ENCODE assay signal across 8 mouse cellular contexts in genomic region chr7:45277136-45277760, GRCm38 (mm10). TPM values are rescaled to one million over a fixed set of nuclear protein-coding genes. Genes with fewer than 3 reads are reported as not detected.
A peak's percentile ranks its signal among the peaks of the same experiment; 100 is the strongest.
DNase-seq lines count a peak whose midpoint lies in the region; ATAC-seq and TF ChIP-seq lines count a peak whose summit lies in the region.

Gene Slc6a21, plus strand, starts transcription at chr7:45277513.

- H3K9me3 ChIP-seq in MEL (replicated peaks; ENCODE audit: insufficient read depth, low read length): no peaks in the 10 kb centered on the region

- H3K4me1 ChIP-seq in MEL (ENCODE audit: control insufficient read depth in 1 of 2, insufficient read depth in 2 of 2, low read length in 2 of 2): peaks cover 0 to 3% of the 10 kb centered on the region in 2 experiments; a peak in 1 of 4 replicates
- no peaks in the 10 kb centered on the region for H3K4me1 ChIP-seq in cerebellum, adult 2 months (ENCODE audit: control insufficient read depth, insufficient read depth, low read length)

- peak; percentile 74 for TF ChIP-seq RAD21 in MEL (IDR thresholded peaks at IDR 0.05; ENCODE audit: low read depth, low read length)

- no peak for TF ChIP-seq EP300 in MEL (IDR thresholded peaks at IDR 0.05; ENCODE audit: low read depth in 1 of 2, low read length in 2 of 2)

- H3K27ac ChIP-seq in MEL (ENCODE audit: control insufficient read depth, low read depth, low read length): no peak within 1 kb of the TSS
- H3K27ac ChIP-seq in cerebellum, adult 2 months (ENCODE audit: insufficient read depth, low read length): no peak within 1 kb of the TSS

- peaks cover 0 to 4% of the 10 kb centered on the region in 2 experiments; a peak in 2 of 4 replicates for H3K27me3 ChIP-seq in MEL (ENCODE audit: control insufficient read depth in 1 of 2, insufficient read depth in 2 of 2, low read length in 2 of 2)
- H3K27me3 ChIP-seq in cerebellum, adult 2 months (ENCODE audit: control insufficient read depth, insufficient read depth, low read length): no peaks in the 10 kb centered on the region

- peak; percentile 49 to 65; a peak in 2 of 4 replicates for ATAC-seq in hematopoietic stem cell, adult 5-6 weeks (replicated peaks in 1 of 2; ENCODE audit: insufficient read depth in 1 of 2, low FRiP score in 2 of 2, low TSS enrichment in 1 of 2, low read depth in 1 of 2, poor library complexity in 2 of 2, severe bottlenecking in 2 of 2)

- TF ChIP-seq POLR2A in MEL (IDR thresholded peaks at IDR 0.05; ENCODE audit: control insufficient read depth in 1 of 2, insufficient read depth in 1 of 2, low read depth in 1 of 2, low read length in 2 of 2, poor library complexity in 1 of 2): no peak
- TF ChIP-seq POLR2A in cerebellum, adult 2 months (IDR thresholded peaks at IDR 0.05; ENCODE audit: borderline replicate concordance, insufficient read depth, low read length): no peak

- DNase-seq in MEL (ENCODE audit: low read depth, low spot score): peak; percentile 77
- DNase-seq in cerebellum, adult 2 months: peak; percentile 66 to 85
- DNase-seq in forelimb bud, embryonic 11.5 days (ENCODE audit: low read depth, low spot score): peak; percentile 37
- peak; percentile 47 to 68 for DNase-seq in layer of hippocampus, adult 8-10 months (ENCODE audit: low spot score in 2 of 2)
- peak; percentile 84 for DNase-seq in lung, postnatal 10 days
- peak; percentile 83 for DNase-seq in ovary, postnatal 14 days (ENCODE audit: low spot score)
- DNase-seq in thymus, postnatal 25 days: peak; percentile 80

- WGBS in cerebellum, adult 2 months: 6% methylated on average over 44 of the region's 44 CpGs

- H3K4me3 ChIP-seq in MEL (ENCODE audit: control insufficient read depth in 1 of 2, insufficient read depth in 1 of 2, low read depth in 2 of 2, low read length in 2 of 2): peak within 1 kb of the TSS; percentile 48 to 51; a peak in 3 of 4 replicates
- H3K4me3 ChIP-seq in cerebellum, adult 2 months (replicated peaks; ENCODE audit: insufficient read depth, low read depth, low read length): peak within 1 kb of the TSS; percentile 53

- H3K79me2 ChIP-seq in MEL (ENCODE audit: control insufficient read depth, insufficient read depth, low read length, poor library complexity): no peaks in the 10 kb centered on the region

- no peaks in the 10 kb centered on the region for H3K36me3 ChIP-seq in MEL (ENCODE audit: control insufficient read depth in 1 of 2, insufficient read depth in 2 of 2, low read length in 2 of 2)

- peak within 1 kb of the TSS; percentile 38; the same call in 1 of the 2 replicates for H3K9ac ChIP-seq in MEL (ENCODE audit: control insufficient read depth, low read depth, low read length, poor library complexity, severe bottlenecking)

- peak; percentile 86 to 97 (median 92) for TF ChIP-seq CTCF in MEL (IDR thresholded peaks at IDR 0.05 in 2 of 3, conservative IDR thresholded peaks at IDR 0.05 in 1 of 3; ENCODE audit: control insufficient read depth in 1 of 3, insufficient read depth in 1 of 3, low read depth in 2 of 3, low read length in 3 of 3, poor library complexity in 1 of 3, severe bottlenecking in 1 of 3)
- peak; percentile 74; the same call in 1 of the 2 replicates for TF ChIP-seq CTCF in cerebellum, adult 2 months (IDR thresholded peaks at IDR 0.05; ENCODE audit: borderline replicate concordance, insufficient read depth, low read depth, low read length)

TF ChIP-seq in MEL, 35 proteins besides CTCF, POLR2A, EP300 and RAD21:
- TF ChIP-seq MYB (IDR thresholded peaks at IDR 0.05; ENCODE audit: low read depth, low read length) (no peak), MEF2A (IDR thresholded peaks at IDR 0.05; ENCODE audit: extremely low read depth, insufficient replicate concordance, low read depth, low read length, poor library complexity, severe bottlenecking) (no peak), GABPA (IDR thresholded peaks at IDR 0.05; ENCODE audit: low read depth, low read length) (no peak), SMC3 (IDR thresholded peaks at IDR 0.05; ENCODE audit: low read depth, low read length) (peak; percentile 70), ZC3H11A (IDR thresholded peaks at IDR 0.05; ENCODE audit: low read depth, low read length) (peak; percentile 52)

RNA-seq across cellular contexts. Expression of gene Slc6a21, which starts in this region (rescaled TPM):
- not detected in 2 replicates for total RNA-seq in MEL (2012; rRNA removed)
- not detected for polyA plus RNA-seq in MEL (2012; ENCODE audit: insufficient read depth in 1 of 2, insufficient read length in 2 of 2, low read depth in 1 of 2, low replicate concordance in 2 of 2, missing spikeins in 1 of 2)
- polyA plus RNA-seq in cerebellum, adult 2 months (2012; rRNA removed): not detected in 2 replicates
- total RNA-seq in hematopoietic stem cell, adult 5-6 weeks (2017): 0.19 TPM in 1 of 2 replicates, not detected in the other
- total RNA-seq in layer of hippocampus, adult 8-10 months (2022): not detected

Comparison
In these comparisons a context has a peak if more than half of its experiments do, and no peak if none do; other contexts are left out.
1. Peak in DNase-seq, H3K4me3 ChIP-seq and H3K9ac ChIP-seq in MEL; RNA of the gene not detected or under 1 TPM.
2. Peak in DNase-seq and H3K4me3 ChIP-seq in cerebellum, adult 2 months; RNA of the gene not detected or under 1 TPM.
3. Peak in ATAC-seq in hematopoietic stem cell, adult 5-6 weeks; RNA of the gene not detected or under 1 TPM.
4. Peak in DNase-seq in layer of hippocampus, adult 8-10 months; RNA of the gene not detected or under 1 TPM.